Mouse (Mus musculus) heart, adult 18-20 months (tissue): Measurements from ENCODE around the gene Hspb8. TPM values are rescaled to one million over a fixed set of nuclear protein-coding genes. Genes with fewer than 3 reads are reported as not detected.
"Not testable (repeated sequence)": the region's sequence is repeated elsewhere in the genome, so short reads cannot be mapped to it uniquely, and the experiment has no call there.

Source experiments
- DNase-seq, 2 experiments: peaks; one replicate each; pipeline ENCODE4 v3.0.0; 2021 to 2022; ENCODE audit warnings: mixed read lengths in 1 of 2
- total RNA-seq, 2 experiments: library from RNA; stranded (reverse); gene quantifications; 2 replicates each; pipeline ENCODE4 v1.2.3; 2021

The Hspb8 gene
- total RNA-seq, 2 experiments from 2014 or later: 423 to 471 TPM

- no peak for DNase-seq
These were observed 12.5 kb upstream of the Hspb8 start for GRCm38 (mm10) chr5:116434976-116435850.

DNA sequence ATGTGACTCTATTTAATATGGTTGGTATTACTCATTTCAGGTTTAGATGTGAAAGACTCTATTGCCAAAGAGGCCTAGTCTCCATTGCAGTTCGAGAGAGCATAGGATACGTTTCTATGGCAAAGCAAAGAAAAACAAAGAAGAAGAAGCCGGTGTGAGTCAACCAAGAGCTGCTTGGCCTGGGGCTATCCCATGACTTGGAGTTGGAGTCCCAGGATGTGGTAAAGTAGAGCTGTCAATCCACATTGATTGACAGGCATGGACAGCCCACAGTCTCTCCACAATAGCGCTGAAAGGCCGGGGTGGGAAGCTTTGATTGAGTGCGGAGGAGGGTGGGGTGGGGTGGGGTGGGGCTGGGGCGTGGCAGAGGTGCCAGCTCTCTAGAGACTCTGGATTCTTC, 10.2 kb upstream of the Hspb8 start:
- DNase-seq: no peak

GRCm38 (mm10) chr5:116426701-116427100, 4.0 kb upstream of the Hspb8 start:
- DNase-seq: no peak

DNA sequence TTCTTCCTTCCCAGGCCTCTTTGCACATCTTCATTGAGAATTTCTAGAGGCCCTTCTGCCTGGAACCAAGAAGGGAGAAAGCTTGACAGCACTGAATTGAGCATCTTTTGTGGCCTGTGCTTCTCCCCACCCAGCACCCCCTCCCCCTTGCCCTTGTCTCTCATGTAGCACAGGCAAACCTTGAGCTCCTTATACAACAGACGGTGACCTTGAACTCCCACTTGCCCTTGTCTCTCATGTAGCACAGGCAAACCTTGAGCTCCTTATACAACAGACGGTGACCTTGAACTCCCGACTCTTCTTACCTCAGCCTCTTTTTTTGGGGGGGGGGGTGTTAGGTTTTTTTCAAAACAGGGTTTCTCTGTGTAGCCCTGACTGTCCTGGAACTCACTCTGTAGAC, 3.0 kb upstream of the Hspb8 start:
- not testable (repeated sequence) for DNase-seq

DNA sequence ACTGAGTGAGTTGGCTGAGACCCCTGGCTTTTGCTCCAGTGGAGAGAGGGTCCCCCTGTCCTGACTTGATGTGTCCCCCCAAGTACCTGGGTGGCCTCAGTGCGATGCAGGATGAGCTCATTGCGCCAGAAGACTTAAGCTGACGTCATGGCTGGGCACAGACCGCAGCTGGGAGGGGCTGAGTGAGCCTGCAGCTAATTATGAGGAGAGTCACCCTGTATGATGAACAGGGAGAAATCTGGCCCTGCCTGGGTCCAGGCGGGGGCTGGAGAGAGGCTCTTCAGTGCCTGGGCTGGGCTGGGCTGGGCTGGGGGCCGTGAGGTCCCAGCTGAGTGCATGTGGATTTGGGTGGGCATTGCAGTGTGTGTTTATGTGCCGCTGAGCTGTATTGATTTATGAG, 2.6 kb upstream of the Hspb8 start:
- DNase-seq: peak; percentile 69 to 73

DNA sequence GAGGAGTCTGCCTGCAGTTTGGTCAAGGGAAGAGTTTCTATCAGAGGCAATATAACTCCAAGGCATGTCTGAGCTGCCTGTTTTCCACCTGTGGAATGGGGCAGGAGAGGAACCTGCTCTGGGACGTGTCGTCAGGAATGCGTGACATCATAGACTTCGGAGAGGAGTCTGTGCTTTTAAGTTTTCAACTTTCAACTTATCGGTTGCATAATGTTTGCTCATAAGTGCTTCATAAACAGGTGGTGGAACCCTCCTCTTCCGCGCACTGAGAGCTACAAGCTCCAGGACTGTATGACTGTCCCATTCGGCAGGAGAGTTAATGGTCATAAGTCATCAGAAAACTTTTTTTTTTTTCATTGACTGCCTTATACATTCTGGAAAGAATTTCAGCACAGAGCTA, 1.1 kb upstream of the Hspb8 start:
- DNase-seq: peak in 1 of 2 experiments; percentile 18

DNA sequence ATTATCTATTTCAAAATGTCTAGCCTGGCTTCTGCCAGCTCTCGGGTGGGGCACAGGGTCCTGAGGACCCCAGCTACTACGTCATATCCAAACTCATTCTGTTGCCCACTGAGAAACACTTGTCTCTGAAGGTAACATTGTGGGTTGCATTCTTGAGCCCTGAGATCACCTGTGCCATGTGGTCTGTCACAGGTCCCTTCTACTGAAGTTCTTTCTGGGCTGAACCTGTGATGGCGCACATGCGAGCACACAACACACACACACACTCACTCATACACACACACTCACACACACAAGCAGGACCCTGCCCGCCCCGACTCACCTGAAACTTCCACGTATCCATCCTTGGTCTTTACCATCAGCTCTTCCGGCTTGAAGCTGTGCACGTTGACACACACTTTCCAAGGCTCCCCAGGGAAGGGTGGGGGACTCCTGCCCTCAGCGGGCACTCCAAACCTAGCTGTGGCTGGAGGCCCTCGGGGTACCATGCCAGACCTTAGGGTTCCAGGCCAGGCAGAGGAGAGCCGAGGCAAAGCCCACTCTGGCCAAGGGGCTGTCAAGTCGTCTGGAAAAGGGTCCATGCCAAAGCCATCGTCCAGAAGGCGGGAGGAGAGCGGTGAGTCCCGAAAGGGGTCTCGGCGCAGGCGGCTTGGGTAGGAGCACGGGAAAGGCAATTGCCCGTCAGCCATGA, 728 bp downstream of the Hspb8 start:
- peak in 1 of 2 experiments; percentile 63 for DNase-seq

- peak; percentile 61 to 63 for DNase-seq
These were observed 1.9 kb downstream of the Hspb8 start for GRCm38 (mm10) chr5:116420759-116421225.

GRCm38 (mm10) chr5:116420213-116420612, 2.5 kb downstream of the Hspb8 start:
- DNase-seq: peak in 1 of 2 experiments; percentile 43

- DNase-seq: peak; percentile 62 to 67
These were observed 3.2 kb downstream of the Hspb8 start for GRCm38 (mm10) chr5:116419322-116420045.

- DNase-seq: no peak
These were observed 6.5 kb downstream of the Hspb8 start for GRCm38 (mm10) chr5:116416208-116416607.

DNA sequence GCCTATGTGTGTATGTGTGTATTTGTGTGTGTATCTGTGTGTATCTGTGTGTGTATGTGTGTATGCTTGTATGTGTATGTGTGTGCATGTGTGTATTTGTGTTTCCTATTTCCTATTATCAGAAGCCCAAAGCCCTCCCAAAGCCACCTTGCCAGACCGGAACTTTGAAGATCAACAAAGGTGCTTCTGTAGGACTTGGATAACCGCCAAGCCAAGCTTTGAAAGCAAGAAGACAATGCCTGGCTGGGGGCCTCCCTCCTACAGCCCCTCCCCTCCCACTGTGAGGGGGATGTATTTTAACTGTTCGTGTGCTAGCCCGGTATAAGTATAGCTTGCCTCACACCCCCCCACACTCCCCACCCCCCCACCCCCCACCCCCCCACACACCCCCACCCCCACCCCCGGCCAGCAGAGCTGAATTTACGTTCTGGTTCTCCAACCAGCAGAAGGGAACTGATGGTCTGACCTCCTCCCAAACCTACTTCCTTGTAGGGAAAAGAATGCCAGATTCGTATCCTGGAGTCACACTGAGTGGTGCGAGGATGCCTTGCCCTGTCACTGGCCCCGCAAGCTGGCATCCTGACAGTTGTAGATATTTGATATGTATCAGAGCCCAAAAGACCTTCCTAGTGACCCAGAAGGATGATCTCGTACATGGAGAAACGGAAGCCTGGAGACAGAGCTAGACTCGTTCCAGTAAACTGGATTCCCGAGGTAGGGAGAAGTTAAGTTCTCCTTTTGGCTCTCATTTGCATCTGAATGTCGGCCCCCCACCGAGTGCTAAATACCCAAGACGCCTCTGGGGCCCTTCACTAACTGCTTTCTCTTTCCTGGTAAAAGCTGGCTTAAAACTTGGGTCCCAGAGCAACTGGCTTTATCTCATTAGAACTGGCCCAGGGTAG, 12.7 kb downstream of the Hspb8 start:
- peak; percentile 26 to 31 for DNase-seq

DNA sequence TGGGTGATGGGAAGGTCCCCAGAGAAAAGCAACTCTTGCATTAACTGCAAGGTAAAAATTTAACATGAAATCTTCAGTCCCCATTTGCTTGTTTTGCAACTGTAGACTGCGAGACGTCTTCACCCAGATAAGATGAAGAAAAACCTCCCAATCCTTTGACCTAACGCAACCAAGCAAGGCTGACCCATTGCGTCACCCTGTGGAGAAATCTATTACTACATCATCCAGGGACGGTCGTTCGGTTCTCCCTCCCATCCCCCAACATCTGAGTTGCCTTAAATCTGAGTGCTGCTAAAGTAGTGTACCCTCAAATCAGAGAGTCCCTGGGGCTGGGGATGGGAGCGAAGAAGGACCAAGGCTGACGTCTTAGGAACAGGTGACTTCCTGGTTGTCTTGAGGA, 13.7 kb downstream of the Hspb8 start:
- DNase-seq: no peak

DNA sequence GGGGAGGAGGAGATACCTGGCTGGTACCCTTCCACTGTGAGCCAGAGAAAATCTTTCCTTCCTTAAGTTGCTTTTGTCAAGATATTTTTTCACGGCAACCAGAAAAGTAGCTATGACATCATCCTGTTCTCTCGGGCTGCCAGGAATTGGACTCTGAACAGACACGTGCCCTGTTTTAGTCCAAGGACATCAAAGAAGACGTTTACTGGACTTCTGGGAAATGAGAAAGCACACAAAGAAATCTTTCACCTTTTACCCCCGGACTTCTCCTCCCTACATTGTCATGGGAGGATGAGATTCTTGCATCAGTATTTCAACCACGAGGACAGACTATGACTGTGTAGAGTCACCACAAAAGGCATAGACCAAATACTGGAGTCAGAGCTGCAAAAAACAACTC, 14.7 kb downstream of the Hspb8 start:
- peak in 1 of 2 experiments; percentile 62 for DNase-seq

DNA sequence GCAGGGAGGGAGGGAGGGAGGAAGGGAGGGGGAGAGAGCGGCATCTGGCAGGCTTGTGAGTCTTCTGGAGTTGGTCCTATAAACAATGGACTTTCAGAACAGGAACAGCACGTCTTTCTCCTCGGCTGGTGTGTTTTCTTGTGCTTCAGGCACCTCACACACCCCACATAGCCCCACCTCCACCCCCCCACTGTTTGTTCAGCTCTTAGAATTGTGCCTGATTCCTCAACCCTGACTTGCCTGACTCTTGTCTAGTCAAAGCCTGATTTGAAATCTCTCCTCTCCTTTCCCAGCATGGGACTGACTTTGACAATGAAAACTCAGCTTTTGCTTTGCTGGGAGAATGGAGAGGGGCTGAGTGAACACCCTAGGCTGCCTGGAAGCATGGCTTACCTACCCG, 15.3 kb downstream of the Hspb8 start:
- no peak for DNase-seq

DNA sequence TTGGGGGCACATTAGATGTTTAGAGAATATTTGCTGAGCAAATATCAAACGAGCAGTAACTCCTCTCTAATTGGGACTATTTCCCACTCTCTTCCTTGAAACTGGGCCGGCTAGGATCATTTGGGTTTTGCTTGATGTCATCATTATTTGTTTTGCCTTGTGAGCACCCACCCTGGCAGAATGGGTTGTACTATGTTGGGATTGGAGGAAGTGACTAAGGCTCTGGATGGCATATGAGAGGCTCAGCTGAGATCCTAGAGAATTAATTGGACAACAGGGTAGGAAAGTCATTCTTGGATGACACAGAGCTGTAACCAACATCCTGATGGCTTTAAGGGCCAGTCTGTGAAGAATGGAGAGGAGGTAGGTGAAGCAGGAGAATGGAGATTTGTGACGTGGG, 16.2 kb downstream of the Hspb8 start:
- DNase-seq: no peak

DNA sequence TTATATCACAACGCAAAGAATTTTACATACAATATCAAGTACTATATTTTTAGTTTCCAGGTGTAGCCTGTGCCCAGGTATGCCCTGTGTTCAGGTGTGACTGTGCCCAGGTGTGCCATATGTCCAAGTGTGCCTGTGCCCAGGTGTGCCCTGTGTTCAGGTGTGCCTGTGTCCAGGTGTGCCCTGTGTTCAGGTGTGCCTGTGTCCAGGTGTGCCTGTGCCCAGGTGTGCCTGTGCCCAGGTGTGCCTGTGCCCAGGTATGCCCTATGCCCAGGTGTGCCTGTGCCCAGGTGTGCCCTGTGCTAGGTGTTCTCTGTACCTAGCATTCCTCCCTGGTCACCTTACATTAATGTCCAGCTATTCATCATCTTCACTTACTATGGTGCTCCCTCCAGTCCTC, 16.7 kb downstream of the Hspb8 start:
- no peak for DNase-seq

DNA sequence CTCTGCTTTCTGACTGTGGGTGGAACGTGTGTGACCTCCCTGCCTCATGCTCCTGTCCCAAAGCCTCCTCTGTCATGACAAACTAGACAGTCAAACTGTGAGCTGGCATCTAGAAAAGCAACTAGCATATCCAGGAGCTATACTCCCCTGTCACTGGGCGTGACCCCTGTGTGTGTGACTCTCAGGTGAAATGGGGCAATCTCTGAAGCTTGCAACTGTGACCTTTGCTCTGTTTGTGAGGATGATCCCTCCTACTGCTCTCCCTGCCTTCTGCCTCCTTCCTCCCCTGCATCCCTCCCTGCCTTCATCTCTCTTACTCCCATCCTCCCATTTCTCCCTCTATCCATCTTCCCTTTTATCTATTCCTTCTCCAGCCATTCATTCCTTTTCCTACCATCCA, 18.6 kb downstream of the Hspb8 start:
- DNase-seq: no peak

DNA sequence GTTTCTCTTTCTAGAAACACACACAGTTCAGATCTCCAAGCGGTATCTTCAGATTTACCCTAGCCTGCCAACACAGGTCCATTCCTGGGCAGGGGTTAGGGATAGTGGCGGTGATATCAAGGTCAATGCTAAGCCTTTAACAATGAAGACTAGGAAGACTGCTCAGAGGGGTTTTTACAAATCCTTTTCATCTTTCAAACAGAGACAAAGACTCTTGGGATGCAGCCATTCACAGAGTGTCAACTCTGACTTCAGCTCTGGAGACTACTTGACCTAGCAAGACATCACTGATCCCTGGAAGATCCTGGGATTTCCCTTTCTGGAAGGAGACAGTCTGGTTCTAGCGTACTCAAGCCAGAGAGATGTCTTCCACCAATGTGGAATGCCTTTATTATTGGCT, 21.9 kb downstream of the Hspb8 start:
- no peak for DNase-seq

GRCm38 (mm10) chr5:116400042-116400730, 22.5 kb downstream of the Hspb8 start:
- DNase-seq: no peak

DNA sequence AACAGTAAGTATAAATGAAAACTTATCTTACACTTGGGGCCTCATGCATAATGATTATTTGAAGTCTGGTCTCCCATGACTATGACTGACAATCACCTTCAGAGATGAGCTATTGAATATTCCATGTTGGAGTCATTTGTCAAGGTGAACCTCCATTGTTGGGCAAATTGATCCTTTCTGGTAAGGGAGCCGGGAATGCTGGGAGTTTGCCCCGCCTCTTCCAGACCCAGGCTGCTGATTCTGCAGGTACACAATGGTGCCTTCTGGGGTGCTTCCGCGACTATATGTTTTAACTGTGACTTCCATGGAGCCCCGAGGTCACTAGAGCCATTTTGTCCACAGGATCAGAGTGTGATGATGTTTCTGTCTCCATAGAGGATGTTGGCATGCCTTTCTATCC, 26.6 kb downstream of the Hspb8 start:
- DNase-seq: no peak
